Mouse (Mus musculus) natural killer cell, adult 2 months (primary cell): ENCODE data around the gene Trim24.
"Not testable (repeated sequence)": the region's sequence is repeated elsewhere in the genome, so short reads cannot be mapped to it uniquely, and the experiment has no call there.

Experiments used
- DNase-seq, 2 experiments: peaks; one replicate each; pipeline ENCODE4 v3.0.0; 2022; ENCODE audit warnings: low spot score in 2 of 2

Gene Trim24

DNA sequence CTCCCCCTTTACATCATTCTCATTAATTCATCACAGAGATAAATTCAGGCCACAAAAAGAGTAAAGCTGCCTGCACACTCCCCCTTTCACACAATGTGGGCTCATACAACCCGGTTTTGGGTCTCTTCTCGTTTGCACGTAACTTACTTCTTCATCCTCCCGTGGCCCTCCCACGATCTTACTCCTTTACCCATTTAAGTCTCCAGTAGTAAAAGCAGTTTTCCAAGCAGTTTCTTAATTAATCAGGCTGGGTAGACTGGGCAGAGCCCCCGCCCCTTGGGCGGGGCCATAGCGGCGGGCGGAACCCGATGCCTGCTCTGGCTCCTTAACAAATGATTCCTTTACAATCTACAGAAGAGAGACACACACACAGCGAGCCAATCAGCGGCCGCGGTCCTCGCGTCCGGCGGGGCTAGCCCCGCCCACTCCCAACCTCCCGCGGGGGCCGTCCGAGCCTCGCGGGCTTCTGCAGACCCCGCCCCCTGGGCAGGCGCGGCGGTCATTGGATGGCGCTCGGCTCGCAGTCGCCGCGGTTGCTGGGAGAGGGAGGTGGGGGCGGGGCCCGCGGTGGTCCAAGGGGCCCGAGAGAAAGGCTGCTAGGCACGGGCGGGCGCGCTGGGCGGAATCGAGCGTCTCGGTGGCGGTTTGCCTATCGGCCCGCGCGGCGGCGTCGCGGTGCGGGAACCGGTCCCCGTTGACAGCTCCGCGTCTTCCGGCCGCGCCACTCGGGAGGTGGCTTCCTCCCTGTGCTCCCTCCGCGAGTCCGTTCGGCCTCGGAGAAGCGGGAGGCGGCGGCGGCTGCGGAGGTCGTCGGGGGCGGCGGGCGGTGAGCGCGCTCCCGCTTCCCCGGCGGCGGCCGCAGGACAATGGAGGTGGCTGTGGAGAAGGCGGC, at the start of gene Trim24:
Gene Trim24, plus strand, starts transcription at position 567 of the 892 bp plus-strand sequence.
- peak; percentile 88 to 93 for DNase-seq

- DNase-seq = peak; percentile 64 to 67
Observed at GRCm38 (mm10) chr6:37821531-37822051, 49.0 kb upstream of the Trim24 start.

- no peak for DNase-seq
Observed at GRCm38 (mm10) chr6:37822390-37822789, 48.2 kb upstream of the Trim24 start.

DNA sequence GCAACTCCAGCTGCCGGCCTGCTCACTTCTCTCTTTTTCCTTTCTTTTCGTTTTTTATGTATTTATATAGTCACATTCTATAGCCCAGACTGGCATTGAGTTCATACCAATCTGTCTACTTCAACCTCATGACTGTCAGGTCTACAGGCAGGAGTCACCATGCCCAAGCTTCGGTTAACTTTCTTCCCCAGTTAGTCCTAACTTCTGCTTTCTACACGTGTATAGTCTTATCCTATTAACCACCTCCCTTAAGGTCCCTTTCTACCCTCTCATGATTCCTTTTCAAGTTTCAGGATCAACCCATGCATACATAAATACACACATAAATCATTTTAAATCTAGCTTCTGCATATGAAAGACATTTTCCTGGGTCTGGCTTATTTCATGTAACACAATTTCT, 46.9 kb upstream of the Trim24 start:
- no peak for DNase-seq

DNA sequence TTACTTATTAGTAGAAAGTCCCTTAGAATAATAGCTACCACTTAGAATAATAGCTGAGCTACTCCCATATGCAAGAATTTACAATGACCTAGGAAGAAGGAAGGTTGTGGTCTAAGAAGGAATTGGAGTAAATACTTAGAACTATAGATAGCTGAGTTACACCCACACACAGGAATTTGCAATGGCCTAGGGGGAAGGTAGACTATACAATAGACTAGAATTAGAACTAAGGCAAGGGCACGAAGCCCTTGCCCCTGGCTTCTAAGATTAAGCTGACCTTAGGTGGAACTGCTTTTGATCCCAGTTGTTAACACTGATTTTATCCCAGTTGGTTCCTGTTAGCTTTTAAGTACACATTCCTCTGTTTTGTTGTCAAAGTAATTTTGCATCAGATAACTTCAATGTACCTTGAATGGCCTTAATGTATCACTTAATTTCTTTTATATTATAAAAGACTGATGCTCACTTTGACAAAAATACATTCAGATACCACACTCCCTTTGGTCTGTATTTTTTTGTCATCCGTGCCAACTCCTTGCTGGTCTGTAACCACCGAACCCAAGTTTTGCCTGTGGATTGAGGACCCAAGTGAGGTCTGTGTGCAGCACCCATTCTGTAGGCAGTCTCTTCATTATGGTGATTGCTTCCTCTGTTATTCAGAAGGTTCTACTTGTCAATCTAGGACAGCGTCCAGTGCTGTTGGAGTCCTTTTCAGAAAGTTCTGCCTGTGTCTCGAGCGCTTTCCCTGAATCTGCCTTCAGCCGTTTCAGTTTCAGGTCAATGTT, 45.1 kb upstream of the Trim24 start:
- not testable (repeated sequence) for DNase-seq

- no peak for DNase-seq
Observed at GRCm38 (mm10) chr6:37828955-37829354, 41.7 kb upstream of the Trim24 start.

DNA sequence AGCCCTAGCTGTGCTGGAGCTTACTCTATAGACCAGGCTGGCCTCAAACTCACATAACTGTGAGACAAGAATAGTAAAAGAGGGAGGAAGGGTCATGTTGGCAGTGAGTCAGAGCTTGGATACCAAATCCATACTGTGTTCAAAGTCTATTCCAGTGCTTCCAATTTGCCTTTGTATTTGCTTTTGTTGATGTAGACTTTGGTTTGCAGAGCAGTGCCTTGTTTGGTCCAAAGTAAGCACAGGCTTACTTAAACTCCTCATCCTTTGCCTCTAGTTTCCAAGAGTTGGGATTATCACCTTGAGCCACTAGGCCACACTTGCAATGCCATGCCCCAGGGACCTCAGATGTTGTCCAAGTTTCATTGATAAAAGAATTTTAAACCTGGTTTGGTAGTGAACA, 41.0 kb upstream of the Trim24 start:
- no peak for DNase-seq

GRCm38 (mm10) chr6:37833691-37834090, 36.9 kb upstream of the Trim24 start:
- no peak for DNase-seq

DNA sequence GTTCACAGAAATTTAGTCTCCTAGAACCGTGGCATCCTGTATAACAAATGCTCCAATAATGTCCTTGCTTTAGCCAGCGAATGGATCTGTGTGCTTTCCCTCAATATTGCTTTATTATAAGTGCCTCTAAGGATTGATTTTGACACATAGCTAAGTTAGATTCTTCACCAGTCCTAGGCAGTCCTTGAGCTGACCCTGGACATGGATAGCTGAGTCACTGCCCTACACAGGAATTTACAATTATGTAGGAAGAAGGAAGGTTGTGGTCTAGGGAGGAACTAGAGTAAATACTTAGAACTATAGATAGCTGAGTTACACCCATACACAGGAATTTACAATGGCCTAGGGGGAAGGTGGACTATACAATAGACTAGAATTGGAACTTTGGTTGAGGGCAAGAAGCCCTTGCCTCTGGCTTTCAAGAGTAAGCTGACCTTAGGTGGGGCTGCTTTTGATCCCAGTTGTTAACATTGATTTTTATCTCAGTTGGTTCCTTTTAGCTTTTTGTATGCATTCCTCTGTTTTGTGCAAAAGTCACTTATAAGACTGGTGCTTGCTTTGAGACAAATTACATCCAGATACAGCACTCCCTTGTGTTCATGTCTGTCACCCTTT, 33.6 kb upstream of the Trim24 start:
- DNase-seq = not testable (repeated sequence)

DNA sequence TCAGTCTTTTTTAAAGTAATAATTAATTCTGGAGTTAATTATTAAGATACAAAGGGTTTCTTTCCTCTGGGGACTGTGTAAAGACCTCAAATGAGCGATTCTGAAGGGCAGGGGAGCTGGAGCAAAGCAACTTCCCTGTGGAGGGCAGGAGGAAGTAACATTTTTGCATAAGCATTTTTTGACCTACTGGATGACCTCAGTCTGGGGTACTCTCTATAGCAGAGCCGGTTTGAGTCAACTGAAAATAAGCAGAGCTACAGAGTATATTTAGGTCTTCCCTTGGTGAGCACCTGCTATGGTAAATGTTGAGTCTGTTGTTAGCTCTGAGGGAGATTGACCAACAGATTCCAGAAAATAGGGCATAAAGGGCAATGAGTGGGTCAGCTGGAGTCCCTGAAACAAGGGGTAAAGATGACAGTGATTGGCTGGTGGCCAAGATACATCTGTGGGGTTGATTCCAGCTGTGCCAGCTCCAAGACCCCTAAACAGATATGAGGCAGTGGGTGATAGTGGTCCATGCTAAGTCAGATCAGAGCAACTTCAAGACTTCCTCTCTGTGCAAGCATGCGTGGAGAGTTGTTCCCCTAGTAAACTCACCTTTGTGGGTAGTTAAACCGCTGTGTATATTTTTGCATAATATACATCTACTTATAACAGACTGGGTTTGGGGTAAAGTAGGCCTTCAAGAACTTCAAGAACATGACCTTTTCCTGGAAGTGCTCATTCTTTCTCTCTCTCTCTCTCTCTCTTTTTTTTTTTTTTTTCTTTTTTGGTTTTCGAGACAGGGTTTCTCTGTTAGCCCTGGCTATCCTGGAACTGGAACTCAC, 27.6 kb upstream of the Trim24 start:
- DNase-seq = peak in 1 of 2 experiments; percentile 5

- DNase-seq = no peak
Observed at GRCm38 (mm10) chr6:37843647-37844273, 26.9 kb upstream of the Trim24 start.

DNA sequence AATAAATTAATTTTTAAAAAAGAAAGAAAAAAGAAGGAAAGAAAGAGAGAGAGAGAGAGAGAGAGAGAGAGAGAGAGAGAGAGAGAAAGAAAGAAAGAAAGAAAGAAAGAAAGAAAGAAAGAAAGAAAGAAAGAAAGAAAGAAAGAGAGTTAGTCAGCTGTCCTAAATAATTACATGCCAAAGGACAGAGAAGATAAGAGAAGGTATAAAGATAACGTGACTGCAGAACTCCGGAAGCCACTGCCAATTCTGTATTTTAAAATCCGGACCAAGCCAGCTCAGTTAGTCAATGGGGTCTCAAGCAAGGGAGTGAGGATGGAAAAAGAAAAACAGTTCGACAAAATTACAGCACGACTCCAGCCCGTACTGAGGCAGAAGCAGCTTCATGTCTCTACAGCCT, 25.7 kb upstream of the Trim24 start:
- DNase-seq = not testable (repeated sequence)

- DNase-seq = not testable (repeated sequence)
Observed at GRCm38 (mm10) chr6:37847531-37847930, 23.1 kb upstream of the Trim24 start.

DNA sequence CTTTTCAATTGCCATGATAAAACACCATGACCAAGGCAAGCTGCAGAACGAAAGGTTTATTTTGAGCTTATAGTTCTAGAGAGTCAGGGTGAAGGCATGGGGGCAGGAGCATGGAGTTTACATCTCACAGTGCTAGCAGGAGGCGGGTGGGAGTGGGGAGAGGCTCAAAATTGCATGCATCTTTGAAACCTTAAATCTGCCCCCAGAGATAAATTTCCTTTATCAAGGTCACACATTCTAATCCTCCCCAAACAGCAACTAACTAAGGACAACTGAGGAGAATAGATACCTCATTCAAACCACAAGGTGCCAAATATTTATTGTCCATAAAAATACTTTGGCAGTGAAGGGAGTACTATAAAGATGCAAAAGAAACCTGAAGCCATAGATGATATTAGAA, 19.3 kb upstream of the Trim24 start:
- no peak for DNase-seq

DNA sequence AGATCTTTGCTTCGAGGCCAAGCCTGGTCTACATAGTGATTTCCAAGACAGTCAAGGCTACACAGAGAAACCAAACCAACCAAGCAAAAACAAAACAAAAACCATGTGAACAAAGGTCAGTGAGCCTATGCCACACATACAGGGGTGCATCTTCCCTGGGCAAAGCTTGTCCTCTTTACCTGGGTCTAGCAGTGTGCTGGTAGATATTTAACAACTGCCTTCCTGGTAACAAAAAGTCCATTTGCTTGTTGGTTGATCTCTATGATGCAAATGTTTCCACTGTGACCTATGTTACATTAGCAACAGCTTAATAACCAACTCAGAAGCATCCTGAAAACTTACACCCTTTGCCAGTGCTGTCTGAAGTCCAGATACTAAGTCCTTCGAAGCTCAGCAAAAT, 17.3 kb upstream of the Trim24 start:
- no peak for DNase-seq

DNA sequence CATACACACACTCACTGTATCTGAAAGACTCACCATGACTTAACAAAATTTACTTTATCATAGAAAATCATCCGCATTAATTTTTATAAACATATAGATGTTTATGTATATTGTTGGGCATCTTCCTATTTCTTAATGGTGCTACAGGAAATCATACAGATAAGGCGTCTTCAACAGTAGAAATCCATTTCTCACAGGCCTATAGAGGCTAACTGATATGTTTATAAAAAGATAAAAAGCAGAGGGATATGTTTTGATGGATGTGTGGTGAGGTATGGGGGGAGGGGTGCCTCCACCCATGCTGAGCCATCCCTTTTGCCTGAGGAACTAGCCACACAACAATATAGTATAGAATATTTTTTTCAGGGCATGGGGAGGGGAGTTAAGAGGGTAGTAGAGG, 15.2 kb upstream of the Trim24 start:
- DNase-seq = no peak

- DNase-seq = not testable (repeated sequence)
Observed at GRCm38 (mm10) chr6:37856300-37856699, 14.3 kb upstream of the Trim24 start.

DNA sequence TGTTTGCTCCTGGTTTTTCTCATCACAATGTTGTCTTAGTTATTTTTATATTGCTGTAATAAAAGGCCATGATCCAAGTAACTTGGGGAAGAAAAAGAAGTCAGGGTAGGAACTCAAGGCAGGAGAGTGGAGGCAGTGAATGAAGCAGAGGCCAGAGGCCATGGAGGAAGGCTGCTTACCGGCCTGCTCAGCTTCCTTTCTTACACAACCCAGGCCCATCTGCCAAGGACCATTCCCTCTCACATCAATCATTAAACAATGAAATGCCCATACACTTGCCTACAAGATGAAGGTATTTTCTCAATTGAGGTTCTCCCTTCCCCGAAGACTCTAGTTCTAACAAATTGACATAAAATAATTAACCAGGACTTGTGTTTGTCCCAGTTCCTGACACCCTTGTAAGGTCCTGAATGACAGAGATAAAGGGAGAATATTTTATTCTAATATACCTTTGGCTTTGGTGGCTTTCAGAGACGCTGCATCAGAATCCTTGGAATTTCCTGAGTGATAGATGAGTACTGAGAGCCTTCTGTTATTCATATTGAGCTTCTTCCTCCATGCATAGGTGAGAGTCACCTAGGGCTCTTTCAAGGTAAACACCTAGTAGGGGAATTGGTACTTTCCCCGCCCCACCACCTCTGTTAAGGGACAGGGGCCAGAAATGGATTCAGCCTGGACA, 13.3 kb upstream of the Trim24 start:
- DNase-seq = no peak

DNA sequence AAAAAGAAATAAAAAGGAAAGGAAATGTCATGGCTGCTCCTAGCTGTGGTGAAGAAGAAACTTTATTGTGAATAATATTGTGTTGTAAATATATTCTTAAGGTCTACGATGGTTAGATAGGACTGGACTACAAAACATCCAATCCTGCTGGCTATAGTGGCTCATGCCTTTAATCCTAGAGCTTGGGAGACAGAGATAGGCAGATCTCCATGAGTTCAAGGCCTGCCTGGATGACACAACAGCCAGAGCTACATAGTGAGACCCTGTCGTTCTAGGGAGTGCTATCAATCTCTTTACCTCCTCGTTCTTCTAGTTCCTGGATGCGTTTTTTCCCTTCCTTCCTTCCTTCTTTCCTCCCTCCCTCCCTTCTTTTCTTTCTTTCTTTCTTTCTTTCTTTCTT, 12.5 kb upstream of the Trim24 start:
- no peak for DNase-seq

- no peak for DNase-seq
Observed at GRCm38 (mm10) chr6:37862893-37863292, 7.7 kb upstream of the Trim24 start.
